Mouse (Mus musculus) cerebellum, adult 9-10 months (tissue): ENCODE data around the gene Pigp.
"Not testable (repeated sequence)": the region's sequence is repeated elsewhere in the genome, so short reads cannot be mapped to it uniquely, and the experiment has no call there.

ENCODE experiments used
- DNase-seq: peaks from one replicate; pipeline ENCODE4 v3.0.0; 2022

Pigp gene

GRCm38 (mm10) chr16:94356776-94357494 is 14.7 kb downstream of the Pigp start:
- no peak for DNase-seq

- no peak for DNase-seq
Measured at GRCm38 (mm10) chr16:94356046-94356445, 15.6 kb downstream of the Pigp start.

DNA sequence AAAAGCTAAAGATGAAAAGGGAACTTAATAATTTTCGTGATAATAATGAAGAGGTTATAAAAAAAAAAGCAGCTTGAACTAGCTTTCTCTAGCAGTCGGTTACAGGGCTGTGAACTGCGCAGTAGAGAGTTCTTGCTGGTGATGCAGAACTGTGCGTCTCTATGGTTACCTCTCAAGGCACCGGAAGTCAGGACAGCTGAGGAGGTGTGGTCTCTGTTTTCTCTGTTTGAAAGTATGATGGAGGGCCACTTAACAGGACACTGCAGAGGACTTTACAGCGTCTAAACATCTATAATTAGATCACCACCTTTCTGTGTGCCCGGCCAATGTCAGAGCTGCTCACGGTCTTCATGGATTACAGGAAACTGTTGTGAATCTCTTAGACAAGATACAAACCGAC is 17.2 kb downstream of the Pigp start:
- DNase-seq, result no peak

- DNase-seq, result no peak
Measured at GRCm38 (mm10) chr16:94350287-94350677, 21.4 kb downstream of the Pigp start.

- DNase-seq, result no peak
Measured at GRCm38 (mm10) chr16:94349588-94350286, 21.9 kb downstream of the Pigp start.

GRCm38 (mm10) chr16:94348779-94349178 is 22.9 kb downstream of the Pigp start:
- no peak for DNase-seq

- no peak for DNase-seq
Measured at GRCm38 (mm10) chr16:94347080-94347731, 24.4 kb downstream of the Pigp start.

GRCm38 (mm10) chr16:94345733-94346132 is 25.9 kb downstream of the Pigp start:
- no peak for DNase-seq

- not testable (repeated sequence) for DNase-seq
Measured at GRCm38 (mm10) chr16:94339164-94340160, 32.2 kb downstream of the Pigp start.

GRCm38 (mm10) chr16:94335656-94336055 is 36.0 kb downstream of the Pigp start:
- no peak for DNase-seq

GRCm38 (mm10) chr16:94331886-94332252 is 39.8 kb downstream of the Pigp start:
- peak; percentile 78 for DNase-seq

- DNase-seq, result no peak
Measured at GRCm38 (mm10) chr16:94331233-94331885, 40.3 kb downstream of the Pigp start.

DNA sequence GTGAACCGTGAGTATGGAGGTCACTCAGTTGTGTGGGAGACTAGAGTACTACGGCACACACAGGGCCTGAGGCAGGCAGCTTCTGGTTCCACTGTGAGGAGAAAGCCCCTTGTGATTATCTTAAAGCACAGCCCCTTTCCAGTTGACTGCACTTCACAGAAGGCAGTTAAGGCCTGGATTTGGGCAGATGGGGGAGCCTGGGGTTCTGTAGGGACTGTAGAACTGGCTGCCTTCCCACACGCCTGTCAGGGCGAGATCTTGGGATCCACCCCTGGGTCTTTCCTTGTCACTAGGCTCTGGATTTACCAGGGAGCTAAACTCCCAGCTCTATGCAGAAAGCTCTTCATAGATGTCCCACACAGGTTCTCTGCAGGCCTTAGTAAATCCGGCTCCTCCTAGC is 41.2 kb downstream of the Pigp start:
- DNase-seq, result no peak

GRCm38 (mm10) chr16:94328881-94329867 is 42.5 kb downstream of the Pigp start:
- no peak for DNase-seq

- DNase-seq, result no peak
Measured at GRCm38 (mm10) chr16:94327781-94328711, 43.6 kb downstream of the Pigp start, which contains the start of gene Ripply3. Ripply3 (plus strand) TSS chr16:94328420.

DNA sequence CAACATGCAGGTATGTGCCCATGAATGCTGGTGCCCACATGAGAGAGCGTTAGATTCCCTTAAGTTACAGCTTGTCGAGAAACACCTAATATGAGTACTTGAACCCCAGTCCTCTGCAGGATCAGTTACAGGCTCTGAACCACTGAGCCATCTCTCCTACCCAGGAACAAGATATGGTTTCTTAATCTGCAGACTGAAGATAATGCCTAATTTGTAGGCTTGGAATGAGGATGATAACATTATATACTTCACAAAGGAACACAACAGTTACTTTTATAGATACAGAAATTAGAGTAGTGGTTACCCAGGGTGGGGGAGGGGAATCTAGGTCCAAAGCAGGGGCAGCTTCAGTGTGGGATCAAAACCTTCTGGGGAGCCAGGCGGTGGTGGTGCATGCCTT is 45.6 kb downstream of the Pigp start:
- no peak for DNase-seq

GRCm38 (mm10) chr16:94323681-94324080 is 48.0 kb downstream of the Pigp start:
- no peak for DNase-seq

DNA sequence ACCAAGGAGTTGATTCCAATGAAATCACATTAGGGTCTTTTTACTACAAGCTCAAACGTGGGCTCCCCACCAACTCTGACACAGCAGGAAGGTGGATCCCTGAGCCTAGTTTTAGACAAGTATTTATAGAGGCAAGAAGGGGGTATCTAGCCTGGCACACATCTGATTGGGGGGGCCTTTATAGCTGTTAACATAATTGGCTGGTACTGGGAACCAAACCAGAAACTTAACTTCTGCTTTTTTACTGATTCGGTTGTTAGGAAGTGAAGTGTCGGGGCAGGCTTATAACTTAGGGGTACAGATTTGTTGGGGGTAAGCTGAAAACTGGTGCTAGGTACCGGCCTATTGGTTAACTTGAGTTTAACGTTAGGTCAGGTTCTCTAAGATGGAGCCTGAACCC is 51.4 kb downstream of the Pigp start:
- DNase-seq, result no peak

DNA sequence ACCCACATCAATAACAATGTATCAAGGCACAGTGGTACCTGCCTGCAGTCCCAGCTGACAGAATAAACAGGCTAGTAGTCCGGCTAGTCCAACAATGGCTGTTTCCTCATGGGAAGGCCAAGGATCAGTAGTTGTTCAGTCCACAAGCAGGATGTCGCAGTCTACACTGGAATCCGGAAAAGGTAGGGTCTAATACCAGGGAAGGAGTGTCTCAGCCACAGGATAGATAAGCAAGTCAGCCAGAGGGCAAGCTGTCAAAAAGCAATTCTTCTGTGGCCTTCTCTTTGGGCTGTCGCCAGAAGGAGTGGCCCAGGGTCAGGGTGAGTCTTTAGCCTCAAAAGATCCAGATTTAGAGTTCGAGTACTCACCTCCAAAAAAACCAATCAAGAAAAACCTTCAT is 53.9 kb downstream of the Pigp start:
- DNase-seq, result no peak

GRCm38 (mm10) chr16:94315215-94315614 is 56.4 kb downstream of the Pigp start:
- no peak for DNase-seq
